8 mouse cellular contexts compared by ENCODE assay signal in genomic region chr6:47594926-47595623, GRCm38 (mm10). TPM values are rescaled to one million over a fixed set of nuclear protein-coding genes. Genes with fewer than 3 reads are reported as not detected.
DNase-seq lines count a peak whose midpoint lies in the region; ATAC-seq and TF ChIP-seq lines count a peak whose summit lies in the region.

Gene Ezh2 (minus strand): TSS chr6:47595341.

- H3K4me3 ChIP-seq in G1E (ENCODE audit: low read depth, low read length) = peak within 1 kb of the TSS; percentile 95
- peak within 1 kb of the TSS; percentile 99 for H3K4me3 ChIP-seq in forebrain, embryonic 16.5 days (replicated peaks; ENCODE audit: low read length)
- H3K4me3 ChIP-seq in lung, embryonic 15.5 days = peak within 1 kb of the TSS; percentile 83

- peak within 1 kb of the TSS; percentile 99 for H3K27ac ChIP-seq in forebrain, embryonic 16.5 days (ENCODE audit: low read length)
- peak within 1 kb of the TSS; percentile 98 for H3K27ac ChIP-seq in lung, embryonic 15.5 days

- no peaks in the 10 kb centered on the region for H3K27me3 ChIP-seq in G1E (ENCODE audit: insufficient read depth, low read length)
- no peaks in the 10 kb centered on the region for H3K27me3 ChIP-seq in forebrain, embryonic 16.5 days (replicated peaks; ENCODE audit: control insufficient read depth, insufficient read depth, low read length)
- H3K27me3 ChIP-seq in lung, embryonic 15.5 days = no peaks in the 10 kb centered on the region

- peak; percentile 89 for ATAC-seq in G1E (ENCODE audit: extremely low read depth, insufficient number of reproducible peaks, low FRiP score, poor library complexity, severe bottlenecking)
- peak; percentile 99 for ATAC-seq in forebrain, embryonic 16.5 days
- ATAC-seq in lung, embryonic 15.5 days (ENCODE audit: borderline replicate concordance, extremely low read depth, low FRiP score, low TSS enrichment) = peak; percentile 98

- peak within 1 kb of the TSS; percentile 80 for H3K4me2 ChIP-seq in forebrain, embryonic 16.5 days (ENCODE audit: low read length)
- peak within 1 kb of the TSS; percentile 83 for H3K4me2 ChIP-seq in lung, embryonic 15.5 days

- peak; percentile 100 for DNase-seq in G1E (ENCODE audit: low spot score)
- DNase-seq in cerebellum, adult 18-20 months = peak; percentile 98
- DNase-seq in heart, postnatal 4 days = peak; percentile 98
- DNase-seq in layer of hippocampus, adult 8-10 months (ENCODE audit: low spot score in 2 of 2) = peak; percentile 94 to 96
- DNase-seq in ovary, adult 18-20 months (ENCODE audit: low spot score) = peak; percentile 94
- peak; percentile 98 for DNase-seq in thymus, postnatal 0 days (ENCODE audit: low spot score)

- H3K9ac ChIP-seq in forebrain, embryonic 16.5 days (replicated peaks; ENCODE audit: low read depth, low read length) = peak within 1 kb of the TSS; percentile 99
- H3K9ac ChIP-seq in lung, embryonic 15.5 days = peak within 1 kb of the TSS; percentile 98

- peaks cover 4% of the 10 kb centered on the region for H3K36me3 ChIP-seq in G1E (replicated peaks)
- H3K36me3 ChIP-seq in forebrain, embryonic 16.5 days (ENCODE audit: control insufficient read depth, insufficient read depth) = no peaks in the 10 kb centered on the region
- no peaks in the 10 kb centered on the region for H3K36me3 ChIP-seq in lung, embryonic 15.5 days

- WGBS in forebrain, embryonic 16.5 days = under 1% methylated on average over 63 of the region's 69 CpGs
- 0% methylated on average over 60 of the region's 69 CpGs for WGBS in lung, embryonic 15.5 days

- no peak for TF ChIP-seq CTCF in G1E (IDR thresholded peaks at IDR 0.05; ENCODE audit: low read depth, low read length)

- no peaks in the 10 kb centered on the region for H3K9me3 ChIP-seq in G1E (replicated peaks)
- H3K9me3 ChIP-seq in forebrain, embryonic 16.5 days (ENCODE audit: control insufficient read depth, low read length) = no peaks in the 10 kb centered on the region
- H3K9me3 ChIP-seq in lung, embryonic 15.5 days = no peaks in the 10 kb centered on the region

- H3K4me1 ChIP-seq in G1E (ENCODE audit: insufficient read depth, low read depth, low read length) = peaks cover 24% of the 10 kb centered on the region
- H3K4me1 ChIP-seq in forebrain, embryonic 16.5 days (replicated peaks; ENCODE audit: control insufficient read depth, insufficient read depth, low read length) = peaks cover 15% of the 10 kb centered on the region
- H3K4me1 ChIP-seq in lung, embryonic 15.5 days = peaks cover 16% of the 10 kb centered on the region; the same call in 1 of the 2 replicates

RNA-seq across cellular contexts. Expression of gene Ezh2, which starts in this region (rescaled TPM):
- total RNA-seq in G1E (2014; fragmentation: Nextera tagmentation) (268 and 285 TPM in 2 replicates), G1E (2017) (81.1 and 97.6 TPM in 2 replicates)
- polyA plus RNA-seq in G1E (2012) = 47.1 and 56.7 TPM in 2 replicates
- 144 and 150 TPM in 2 replicates for polyA plus RNA-seq in forebrain, embryonic 16.5 days (2015; fragmentation: Nextera tagmentation; extraction: Ambion mirVana)
- total RNA-seq in heart, postnatal 4 days (2021) = 10 to 100 TPM; 73.5 to 81.2 TPM
- total RNA-seq in layer of hippocampus, adult 8-10 months (2022) = 10 to 100 TPM; 11.9 to 17.5 (median 12.8) TPM
- polyA plus RNA-seq in lung, embryonic 15.5 days (2015; fragmentation: Nextera tagmentation; extraction: Ambion mirVana) = 99.6 and 106 TPM in 2 replicates
- 183 and 197 TPM in 2 replicates for polyA plus RNA-seq in thymus, postnatal 0 days (2015; fragmentation: Nextera tagmentation; extraction: Ambion mirVana)

Comparison
In these comparisons a context has a peak if more than half of its experiments do, and no peak if none do; other contexts are left out.
1. Peak in every context shown above with its lines: DNase-seq, ATAC-seq, H3K4me3 ChIP-seq and H3K27ac ChIP-seq.
2. RNA of gene Ezh2 (total RNA-seq): 81.1 to 285 TPM in G1E and 73.5 to 81.2 TPM in heart, postnatal 4 days; 11.9 to 17.5 TPM in layer of hippocampus, adult 8-10 months; every median in the first group is over 4 times any median in the second.